Mouse (Mus musculus) adrenal gland, adult 8-10 months (tissue): ENCODE results near the gene Yeats2. TPM values are rescaled to one million over a fixed set of nuclear protein-coding genes. Genes with fewer than 3 reads are reported as not detected.

Experiments used
- total RNA-seq, 4 experiments: library from RNA; stranded (reverse); gene quantifications; 2 replicates each; pipeline ENCODE4 v1.2.4; 2022

Yeats2 gene
- total RNA-seq, 4 experiments from 2014 or later: 31.2 to 59.3 (median 42.6) TPM

Other genes starting within 250 kb of the Yeats2 start
- gene Klhl6, start 158.0 kb upstream of the Yeats2 start, total RNA-seq: 10 to 100 TPM in 1 of 4 experiments, 1 to 10 TPM in 3; 5.3 to 11.0 (median 6.8) TPM
- gene Klhl24, start 43.5 kb upstream of the Yeats2 start, total RNA-seq: 10 to 100 TPM; 68.8 to 88.1 (median 81.3) TPM
- 10 to 100 TPM in 2 of 4 experiments, under 1 TPM in 2; 0.37 to 20.2 (median 6.4) TPM for gene Map6d1, start 100.3 kb downstream of the Yeats2 start, total RNA-seq
- gene Parl, start 161.3 kb downstream of the Yeats2 start, total RNA-seq: 100 to 1,000 TPM; 115 to 145 (median 120) TPM
- 1 to 10 TPM in 1 of 4 experiments, under 1 TPM in 2, not detected in 1; 0.38 to 2.6 (median 0.65) TPM for gene Cyp2ab1, start 184.3 kb downstream of the Yeats2 start, total RNA-seq